Mouse (Mus musculus): ENCODE measurements around the gene Tex14.

DNA sequence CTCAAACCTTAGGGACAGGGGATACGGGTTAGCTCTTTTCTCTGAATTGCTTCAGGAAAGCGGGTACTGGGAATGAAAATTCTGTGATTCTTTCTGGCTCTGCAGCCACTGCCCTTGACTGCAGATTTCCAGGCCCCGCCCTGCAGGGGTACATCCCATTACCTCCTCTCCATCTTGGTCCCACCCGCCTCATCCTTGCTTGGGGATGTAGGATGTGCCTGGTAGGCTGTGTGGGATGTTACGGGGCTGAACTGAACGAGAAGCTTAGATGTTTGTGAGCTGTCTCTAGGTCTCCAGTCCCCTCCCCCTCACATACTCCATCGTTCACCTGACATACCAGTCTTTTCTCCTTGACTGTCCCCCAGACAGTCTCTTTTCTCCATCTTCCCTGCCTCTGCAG lies 191.1 kb downstream of the Tex14 start:
- TF ChIP-seq EP300 (IDR thresholded peaks at IDR 0.05; ENCODE audit: low read depth) (no peak), CTCF (IDR thresholded peaks at IDR 0.05; ENCODE audit: low read depth) (no peak)
